Mouse (Mus musculus) hindbrain, embryonic 10.5 days (tissue): Measurements from ENCODE around the gene Cmklr1. TPM values are rescaled to one million over a fixed set of nuclear protein-coding genes. Genes with fewer than 3 reads are reported as not detected.

Experiments used
- DNase-seq: peaks from one replicate; pipeline ENCODE4 v3.0.0-alpha.2; 2017; ENCODE audit warnings: low spot score
- H3K27ac ChIP-seq: fragments of 300-500 bp; sonication (generic); 2 replicates; pipeline ENCODE4 v1.5.1; 2016; ENCODE audit warnings: mild to moderate bottlenecking, moderate library complexity
- H3K27me3 ChIP-seq: fragments of 300-500 bp; sonication (generic); 2 replicates; pipeline ENCODE4 v1.6.1; 2016; ENCODE audit warnings: mild to moderate bottlenecking; ENCODE audit not compliant: poor library complexity, insufficient read depth, severe bottlenecking
- H3K36me3 ChIP-seq: fragments of 300-500 bp; sonication (generic); 2 replicates; pipeline ENCODE4 v1.6.1; 2016; ENCODE audit warnings: mild to moderate bottlenecking, moderate library complexity
- H3K4me1 ChIP-seq: fragments of 300-500 bp; sonication (generic); replicated peaks from 2 replicates; pipeline ENCODE4 v1.6.1; 2016; ENCODE audit warnings: mild to moderate bottlenecking
- H3K4me3 ChIP-seq: fragments of 300-500 bp; sonication (generic); 2 replicates; pipeline ENCODE4 v1.5.1; 2016; ENCODE audit warnings: mild to moderate bottlenecking, moderate library complexity
- H3K9me3 ChIP-seq: fragments of 300-500 bp; sonication (generic); 2 replicates; pipeline ENCODE4 v1.6.1; 2016; ENCODE audit warnings: mild to moderate bottlenecking, moderate library complexity
- WGBS: fragments of 180-500 bp; shearing (Covaris S2); methylation state at CpG from one replicate; pipeline ENCODE4 v1.1.7; 2016; 5-methylcytosine and 5-hydroxymethylcytosine counted together
- polyA plus RNA-seq: library from polyadenylated mRNA; unstranded; fragments of >200 nt; fragmentation: Nextera tagmentation; extraction: Ambion mirVana; gene quantifications from 2 replicates; pipeline ENCODE4 v1.2.1, GENCODE M21; 2016

Gene Cmklr1
- polyA plus RNA-seq, 1 experiment from 2014 or later, result 1.1 TPM

GRCm38 (mm10) chr5:113629248-113629647, 21.0 kb downstream of the Cmklr1 start:
- DNase-seq, result no peak
- Histone ChIP-seq H3K4me1 (peaks cover 63% of the 10 kb centered on the region), H3K36me3 (no peaks in the 10 kb centered on the region), H3K4me3 (no peak overlapping the region), H3K27me3 (peaks cover 15% of the 10 kb centered on the region), H3K9me3 (no peaks in the 10 kb centered on the region), H3K27ac (no peak overlapping the region)
- 85% methylated on average over 3 of the region's 3 CpGs for WGBS

GRCm38 (mm10) chr5:113627820-113628437, 22.3 kb downstream of the Cmklr1 start:
- no peaks in the 10 kb centered on the region for H3K36me3 ChIP-seq
- H3K27ac ChIP-seq, result peak overlapping the region; percentile 67
- WGBS, result 62% methylated on average over 11 of the region's 11 CpGs
- no peak overlapping the region for H3K4me3 ChIP-seq
- H3K27me3 ChIP-seq, result peaks cover 15% of the 10 kb centered on the region
- no peak for DNase-seq
- H3K4me1 ChIP-seq, result peaks cover 63% of the 10 kb centered on the region
- H3K9me3 ChIP-seq, result no peaks in the 10 kb centered on the region

GRCm38 (mm10) chr5:113626991-113627390, 23.2 kb downstream of the Cmklr1 start:
- Histone ChIP-seq H3K9me3 (no peaks in the 10 kb centered on the region), H3K4me1 (peaks cover 64% of the 10 kb centered on the region), H3K4me3 (no peak overlapping the region), H3K27me3 (peaks cover 13% of the 10 kb centered on the region), H3K36me3 (no peaks in the 10 kb centered on the region), H3K27ac (peak overlapping the region; percentile 62)
- no peak for DNase-seq
- WGBS, result 81% methylated on average over 5 of the region's 5 CpGs

- Histone ChIP-seq H3K27ac (0 out of 2 replicates have a peak overlapping the region, but pooled peaks have one; percentile 62), H3K36me3 (no peaks in the 10 kb centered on the region), H3K9me3 (no peaks in the 10 kb centered on the region), H3K4me3 (no peak overlapping the region), H3K4me1 (peaks cover 62% of the 10 kb centered on the region), H3K27me3 (peaks cover 11% of the 10 kb centered on the region; the same call in 1 of the 2 replicates)
- WGBS, result 83% methylated on average over 8 of the region's 8 CpGs
- DNase-seq, result no peak
Measured at GRCm38 (mm10) chr5:113626352-113626751, 23.9 kb downstream of the Cmklr1 start.

- WGBS, result 84% methylated on average over 4 of the region's 4 CpGs
- peaks cover 61% of the 10 kb centered on the region for H3K4me1 ChIP-seq
- H3K36me3 ChIP-seq, result no peaks in the 10 kb centered on the region
- DNase-seq, result no peak
- no peak overlapping the region for H3K4me3 ChIP-seq
- peaks cover 6% of the 10 kb centered on the region; the same call in 1 of the 2 replicates for H3K27me3 ChIP-seq
- H3K27ac ChIP-seq, result no peak overlapping the region
- H3K9me3 ChIP-seq, result no peaks in the 10 kb centered on the region
Measured at GRCm38 (mm10) chr5:113625068-113625467, 25.2 kb downstream of the Cmklr1 start.

- Histone ChIP-seq H3K4me3 (no peak overlapping the region), H3K4me1 (peaks cover 56% of the 10 kb centered on the region), H3K9me3 (no peaks in the 10 kb centered on the region), H3K27me3 (peaks cover 2% of the 10 kb centered on the region; the same call in 1 of the 2 replicates), H3K27ac (peak overlapping the region; percentile 83), H3K36me3 (no peaks in the 10 kb centered on the region)
- 10% methylated on average over 2 of the region's 2 CpGs for WGBS
- DNase-seq, result peak; percentile 25
Measured at GRCm38 (mm10) chr5:113623052-113623451, 27.2 kb downstream of the Cmklr1 start.

- no peak for DNase-seq
- Histone ChIP-seq H3K4me3 (no peak overlapping the region), H3K27me3 (no peaks in the 10 kb centered on the region), H3K4me1 (peaks cover 38% of the 10 kb centered on the region), H3K36me3 (no peaks in the 10 kb centered on the region), H3K27ac (no peak overlapping the region), H3K9me3 (no peaks in the 10 kb centered on the region)
- 76% methylated on average over 7 of the region's 7 CpGs for WGBS
Measured at GRCm38 (mm10) chr5:113620999-113621398, 29.2 kb downstream of the Cmklr1 start.

- peaks cover 38% of the 10 kb centered on the region for H3K4me1 ChIP-seq
- H3K4me3 ChIP-seq, result no peak overlapping the region
- H3K36me3 ChIP-seq, result no peaks in the 10 kb centered on the region
- no peaks in the 10 kb centered on the region for H3K27me3 ChIP-seq
- H3K27ac ChIP-seq, result peak overlapping the region; percentile 19; the same call in 1 of the 2 replicates
- peak; percentile 34 for DNase-seq
- no peaks in the 10 kb centered on the region for H3K9me3 ChIP-seq
- 66% methylated on average over 16 of the region's 16 CpGs for WGBS
Measured at GRCm38 (mm10) chr5:113620130-113620716, 30.0 kb downstream of the Cmklr1 start.

GRCm38 (mm10) chr5:113619151-113619550, 31.1 kb downstream of the Cmklr1 start:
- no peak for DNase-seq

GRCm38 (mm10) chr5:113618716-113619115, 31.5 kb downstream of the Cmklr1 start:
- DNase-seq, result no peak
- no peaks in the 10 kb centered on the region for H3K36me3 ChIP-seq
- 90% methylated on average over 4 of the region's 4 CpGs for WGBS
- no peak overlapping the region for H3K4me3 ChIP-seq
- no peak overlapping the region for H3K27ac ChIP-seq
- H3K4me1 ChIP-seq, result peaks cover 35% of the 10 kb centered on the region
- no peaks in the 10 kb centered on the region for H3K9me3 ChIP-seq
- no peaks in the 10 kb centered on the region for H3K27me3 ChIP-seq

More at GRCm38 (mm10) chr5:113619151-113619550, 31.1 kb downstream of the Cmklr1 start:
- H3K4me1 ChIP-seq, result peaks cover 38% of the 10 kb centered on the region
- no peaks in the 10 kb centered on the region for H3K27me3 ChIP-seq
- H3K36me3 ChIP-seq, result no peaks in the 10 kb centered on the region
- H3K27ac ChIP-seq, result 0 out of 2 replicates have a peak overlapping the region, but pooled peaks have one; percentile 56
- H3K4me3 ChIP-seq, result no peak overlapping the region
- WGBS, result 94% methylated on average over 1 of the region's 1 CpGs
- no peaks in the 10 kb centered on the region for H3K9me3 ChIP-seq

GRCm38 (mm10) chr5:113611771-113612233, 38.4 kb downstream of the Cmklr1 start:
- no peaks in the 10 kb centered on the region for H3K27me3 ChIP-seq
- 0 out of 2 replicates have a peak overlapping the region, but pooled peaks have one; percentile 23 for H3K27ac ChIP-seq
- WGBS, result 84% methylated on average over 12 of the region's 12 CpGs
- H3K4me3 ChIP-seq, result no peak overlapping the region
- H3K4me1 ChIP-seq, result peaks cover 45% of the 10 kb centered on the region
- no peaks in the 10 kb centered on the region for H3K9me3 ChIP-seq
- no peak for DNase-seq
- no peaks in the 10 kb centered on the region for H3K36me3 ChIP-seq

- DNase-seq, result no peak
- H3K9me3 ChIP-seq, result no peaks in the 10 kb centered on the region
- peaks cover 45% of the 10 kb centered on the region for H3K4me1 ChIP-seq
- peak overlapping the region; percentile 6 for H3K27ac ChIP-seq
- H3K27me3 ChIP-seq, result no peaks in the 10 kb centered on the region
- no peak overlapping the region for H3K4me3 ChIP-seq
- WGBS, result 85% methylated on average over 6 of the region's 6 CpGs
- H3K36me3 ChIP-seq, result no peaks in the 10 kb centered on the region
Measured at GRCm38 (mm10) chr5:113611131-113611530, 39.1 kb downstream of the Cmklr1 start.

- no peaks in the 10 kb centered on the region for H3K9me3 ChIP-seq
- peak overlapping the region; percentile 6; the same call in 1 of the 2 replicates for H3K27ac ChIP-seq
- H3K27me3 ChIP-seq, result no peaks in the 10 kb centered on the region
- WGBS, result 63% methylated on average over 6 of the region's 6 CpGs
- DNase-seq, result no peak
- no peaks in the 10 kb centered on the region for H3K36me3 ChIP-seq
- H3K4me3 ChIP-seq, result no peak overlapping the region
- H3K4me1 ChIP-seq, result peaks cover 45% of the 10 kb centered on the region
Measured at GRCm38 (mm10) chr5:113610490-113610889, 39.7 kb downstream of the Cmklr1 start.
